Mouse (Mus musculus) ES-E14 (cell line): ENCODE data around the gene Zfp672. TPM values are rescaled to one million over a fixed set of nuclear protein-coding genes. Genes with fewer than 3 reads are reported as not detected.

ENCODE experiments used
- DNase-seq: peaks from one replicate; pipeline ENCODE4 v3.0.0-alpha.2; 2013; ENCODE audit warnings: low read depth, low spot score
- H3K27ac ChIP-seq: 2 replicates; pipeline ENCODE4 v1.5.1; 2012; ENCODE audit warnings: low read depth, mild to moderate bottlenecking, low read length, moderate library complexity, mixed read lengths; ENCODE audit not compliant: poor library complexity, insufficient read depth, severe bottlenecking
- H3K36me3 ChIP-seq: 2 replicates; pipeline ENCODE4 v1.6.1; 2012; ENCODE audit warnings: mild to moderate bottlenecking, low read length, moderate library complexity, mixed read lengths; ENCODE audit not compliant: control insufficient read depth, poor library complexity, insufficient read depth, severe bottlenecking
- H3K4me1 ChIP-seq, 2 experiments: fragments of 150-350 bp in 1 of 2; sonication (generic) in 1 of 2; 2 replicates each; pipeline ENCODE4 v1.6.1; 2012; ENCODE audit warnings: low read length in 2 of 2, mild to moderate bottlenecking in 1 of 2, mixed read lengths in 1 of 2; ENCODE audit not compliant: control insufficient read depth in 2 of 2, insufficient read depth in 2 of 2, poor library complexity in 1 of 2
- H3K4me3 ChIP-seq, 2 experiments: fragments of 150-350 bp in 1 of 2; sonication (generic) in 1 of 2; 2 replicates each; pipeline ENCODE4 v1.5.1; 2012; ENCODE audit warnings: low read length in 2 of 2, low read depth in 1 of 2, mild to moderate bottlenecking in 1 of 2, mixed read lengths in 1 of 2; ENCODE audit not compliant: insufficient read depth in 1 of 2, poor library complexity in 1 of 2, severe bottlenecking in 1 of 2
- H3K9ac ChIP-seq: 2 replicates; pipeline ENCODE4 v1.6.1; 2012; ENCODE audit warnings: low read depth, mild to moderate bottlenecking, low read length, mixed read lengths; ENCODE audit not compliant: poor library complexity, insufficient read depth, severe bottlenecking
- H3K9me3 ChIP-seq: fragments of 150-350 bp; sonication (generic); 2 replicates; pipeline ENCODE4 v1.6.1; 2012; ENCODE audit warnings: low read depth, mild to moderate bottlenecking, low read length; ENCODE audit not compliant: control insufficient read depth, insufficient read depth
- CHD2 ChIP-seq: IDR thresholded peaks from 2 replicates; pipeline ENCODE4 v1.6.1; 2014; ENCODE audit warnings: mild to moderate bottlenecking, low read depth, low read length, inconsistent platforms
- HCFC1 ChIP-seq: IDR thresholded peaks from 2 replicates; pipeline ENCODE4 v1.6.1; 2012; ENCODE audit warnings: low read length, inconsistent platforms, borderline replicate concordance; ENCODE audit not compliant: insufficient read depth
- MAFK ChIP-seq: IDR thresholded peaks from 2 replicates; pipeline ENCODE4 v1.6.1; 2014; ENCODE audit warnings: mild to moderate bottlenecking, low read depth, low read length, inconsistent platforms; ENCODE audit not compliant: insufficient read depth
- ZC3H11A ChIP-seq: IDR thresholded peaks from 2 replicates; pipeline ENCODE4 v1.6.1; 2012; ENCODE audit warnings: low read depth, mild to moderate bottlenecking, inconsistent platforms, low read length, borderline replicate concordance
- ZNF384 ChIP-seq: IDR thresholded peaks from 2 replicates; pipeline ENCODE4 v1.6.1; 2012; ENCODE audit warnings: low read depth, low read length, inconsistent platforms
- in situ Hi-C, 2 experiments: fragments of 600-800 bp; cut with MboI; formaldehyde crosslinking; loops; one replicate each; pipeline ENCODE4 v1.15.1; 2025; ENCODE audit warnings: low sequenced_read_pairs in 2 of 2, inconsistent platforms in 1 of 2; ENCODE audit not compliant: unreplicated experiment in 2 of 2
- total RNA-seq: library from RNA; depleted of rRNA; stranded (reverse); fragments of 300-350 nt; gene quantifications from 2 replicates; pipeline ENCODE4 v1.2.3, GENCODE M21; 2012

Zfp672 gene
- total RNA-seq, 1 experiment, result 11.7 TPM

- Histone ChIP-seq H3K9ac (peak overlapping the region; percentile 96), H3K4me3 (peak overlapping the region; percentile 86 to 98), H3K27ac (peak overlapping the region; percentile 78), H3K4me1 (peaks cover 0 to 4% of the 10 kb centered on the region in 2 experiments; a peak in 1 of 4 replicates), H3K9me3 (no peaks in the 10 kb centered on the region), H3K36me3 (peaks cover 4% of the 10 kb centered on the region; the same call in 1 of the 2 replicates)
- peak; percentile 39 for DNase-seq
- in situ Hi-C loops, result no loop called here
- TF ChIP-seq ZNF384 (no peak), CHD2 (peak; percentile 65; the same call in 1 of the 2 replicates)
Observed at GRCm38 (mm10) chr11:58329906-58330275, 248 bp downstream of the Zfp672 start.

- DNase-seq, result no peak
- Histone ChIP-seq H3K36me3 (peaks cover 4% of the 10 kb centered on the region; the same call in 1 of the 2 replicates), H3K9me3 (no peaks in the 10 kb centered on the region), H3K9ac (no peak overlapping the region), H3K27ac (no peak overlapping the region), H3K4me3 (no peak overlapping the region), H3K4me1 (peaks cover 0 to 8% of the 10 kb centered on the region in 2 experiments; a peak in 2 of 4 replicates)
- TF ChIP-seq CHD2 (no peak), ZNF384 (no peak), MAFK (no peak), HCFC1 (no peak), ZC3H11A (no peak)
- in situ Hi-C loops, result no loop called here
Observed at GRCm38 (mm10) chr11:58326781-58327180, 3.4 kb downstream of the Zfp672 start.

GRCm38 (mm10) chr11:58324614-58325229 is 5.4 kb downstream of the Zfp672 start:
- Histone ChIP-seq H3K36me3 (no peaks in the 10 kb centered on the region), H3K27ac (no peak overlapping the region), H3K4me1 (peaks cover 0 to 6% of the 10 kb centered on the region in 2 experiments; a peak in 2 of 4 replicates), H3K9me3 (no peaks in the 10 kb centered on the region), H3K4me3 (no peak overlapping the region), H3K9ac (no peak overlapping the region)
- TF ChIP-seq MAFK, result no peak
- no peak for TF ChIP-seq ZC3H11A
- TF ChIP-seq CHD2, result no peak
- TF ChIP-seq ZNF384, result no peak
- no peak for TF ChIP-seq HCFC1
- DNase-seq, result no peak
- in situ Hi-C loops, result no loop called here

- H3K4me3 ChIP-seq, result peak overlapping the region; percentile 70 to 78
- H3K27ac ChIP-seq, result no peak overlapping the region
- in situ Hi-C loops, result no loop called here
- peaks cover 0 to 4% of the 10 kb centered on the region in 2 experiments; a peak in 2 of 4 replicates for H3K4me1 ChIP-seq
- no peaks in the 10 kb centered on the region for H3K9me3 ChIP-seq
- H3K9ac ChIP-seq, result peak overlapping the region; percentile 69
- DNase-seq, result no peak
- TF ChIP-seq MAFK (no peak), CHD2 (no peak), HCFC1 (no peak), ZNF384 (no peak), ZC3H11A (no peak)
- H3K36me3 ChIP-seq, result no peaks in the 10 kb centered on the region
Observed at GRCm38 (mm10) chr11:58323570-58324340, 6.4 kb downstream of the Zfp672 start.
